Mouse (Mus musculus) neural tube, embryonic 10.5 days (tissue): ENCODE data around the gene Dppa5a.
"Not testable (repeated sequence)": the region's sequence is repeated elsewhere in the genome, so short reads cannot be mapped to it uniquely, and the experiment has no call there.

Source experiments
- DNase-seq: peaks from one replicate; pipeline ENCODE4 v3.0.0-alpha.2; 2017; ENCODE audit warnings: low spot score; ENCODE audit errors: extremely low spot score

Dppa5a gene

GRCm38 (mm10) chr9:78365850-78366544, 2.0 kb downstream of the Dppa5a start:
- DNase-seq, result no peak

DNA sequence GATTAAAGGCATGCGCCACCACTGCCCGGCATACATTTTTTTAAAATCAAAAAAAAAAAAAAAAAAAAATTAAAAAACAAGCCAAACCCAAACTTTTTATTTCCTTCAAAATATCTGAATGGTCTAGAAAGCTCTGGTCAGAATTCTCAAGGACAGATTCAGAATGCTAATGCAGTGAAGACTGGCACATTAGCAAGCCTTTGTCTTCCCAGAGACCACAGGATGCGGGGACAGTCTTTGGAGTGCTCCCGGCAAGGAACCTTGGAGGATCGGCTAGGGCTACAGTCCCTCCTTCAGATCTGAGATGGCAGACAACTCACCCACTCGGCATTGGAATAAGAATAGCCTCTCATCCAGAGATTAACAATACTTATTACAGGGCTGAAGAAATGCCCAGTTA, 3.3 kb downstream of the Dppa5a start:
- DNase-seq, result no peak

DNA sequence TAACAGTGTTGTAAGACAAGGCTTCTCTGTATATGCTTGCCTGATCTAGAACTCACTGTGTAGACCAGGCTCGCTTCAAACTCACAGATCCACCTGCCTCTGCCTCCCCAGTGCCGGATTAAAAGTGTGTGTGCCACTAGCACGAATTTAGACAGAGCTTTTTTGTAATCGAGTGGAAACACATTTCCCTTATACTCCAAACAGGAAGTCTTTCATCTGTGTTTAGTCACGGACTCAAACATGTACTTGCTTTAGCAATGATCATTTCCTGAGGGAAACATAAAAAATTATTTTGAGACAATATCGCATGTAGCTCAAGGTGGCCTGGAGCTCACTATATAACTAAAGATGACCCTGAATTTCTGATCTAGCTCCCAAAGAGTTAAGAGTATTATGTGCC, 4.6 kb downstream of the Dppa5a start:
- no peak for DNase-seq

GRCm38 (mm10) chr9:78360484-78360872, 7.5 kb downstream of the Dppa5a start:
- no peak for DNase-seq

DNA sequence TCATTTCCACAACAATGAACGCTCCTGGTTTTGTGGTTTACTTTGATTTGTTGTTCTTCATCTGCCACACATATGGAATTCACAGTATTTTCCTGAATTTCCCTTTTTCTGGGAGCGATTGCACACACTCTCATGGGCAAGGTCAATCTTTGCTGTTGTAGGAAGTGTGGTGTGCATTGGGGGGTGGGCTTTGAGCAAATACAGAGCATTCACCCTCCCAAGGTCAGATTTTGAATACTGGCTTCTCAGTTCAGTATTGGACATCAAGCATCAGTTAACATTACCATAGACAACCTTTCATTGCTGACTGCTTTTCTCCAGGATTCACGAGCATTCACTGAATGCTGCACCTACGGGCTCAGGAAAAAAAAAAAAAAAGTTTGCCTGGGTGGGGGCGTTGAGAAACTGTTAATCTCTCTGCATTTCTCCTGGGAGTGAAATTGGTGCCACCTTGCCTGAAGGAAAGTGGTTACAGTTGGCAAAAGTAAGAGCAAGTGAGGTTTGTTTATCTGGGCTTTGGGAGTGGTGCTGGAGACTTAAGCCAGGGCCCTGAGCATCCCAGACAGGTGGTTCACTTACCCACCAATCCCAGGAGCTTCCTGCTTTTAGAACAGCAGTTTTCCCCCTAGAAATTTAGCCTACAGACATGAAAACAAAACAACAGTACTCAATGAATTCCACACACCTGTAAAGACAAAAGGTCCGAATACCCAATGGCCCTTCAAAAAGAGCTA, 8.1 kb downstream of the Dppa5a start:
- no peak for DNase-seq

DNA sequence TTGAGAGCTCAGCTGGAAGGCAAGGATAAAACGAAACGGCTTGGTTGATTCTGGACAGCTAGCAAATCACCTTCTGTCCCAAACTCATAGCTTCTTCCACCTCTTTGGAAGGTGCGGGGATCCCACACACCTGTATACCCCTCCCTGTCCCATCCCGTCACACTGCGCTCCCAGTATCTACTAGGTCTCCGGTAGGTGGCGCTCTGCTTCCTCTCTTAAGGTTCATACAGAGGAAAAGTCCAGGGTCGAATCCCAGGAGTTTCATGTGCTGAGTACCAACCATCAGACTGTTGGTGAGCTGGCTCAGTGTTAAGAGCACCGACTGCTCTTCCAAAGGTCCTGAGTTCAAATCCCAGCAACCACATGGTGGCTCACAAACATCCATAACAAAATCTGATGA, 9.9 kb downstream of the Dppa5a start:
- DNase-seq, result peak; percentile 62

DNA sequence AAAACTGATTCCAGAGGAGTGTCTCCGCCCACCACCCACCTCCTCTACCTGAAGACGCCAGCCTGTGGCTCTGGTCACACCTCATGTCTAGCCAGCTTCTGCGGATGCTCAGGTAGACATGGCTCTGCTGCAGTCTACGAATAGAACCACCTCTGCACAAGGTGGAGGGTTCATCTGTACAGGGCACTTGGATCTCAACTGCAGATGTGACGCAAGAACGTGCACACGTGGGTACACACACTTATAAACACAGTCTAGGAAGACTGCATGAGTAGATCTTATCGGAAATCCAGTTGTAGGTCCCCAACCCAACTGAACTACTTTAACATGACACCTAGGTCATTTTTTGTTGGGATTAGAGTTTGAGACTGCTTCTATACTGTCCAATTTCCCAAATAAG, 12.4 kb downstream of the Dppa5a start, which contains the start of gene Gsta2:
Gsta2 (minus strand) TSS at position 178 of the 400 bp plus-strand sequence.
- no peak for DNase-seq

DNA sequence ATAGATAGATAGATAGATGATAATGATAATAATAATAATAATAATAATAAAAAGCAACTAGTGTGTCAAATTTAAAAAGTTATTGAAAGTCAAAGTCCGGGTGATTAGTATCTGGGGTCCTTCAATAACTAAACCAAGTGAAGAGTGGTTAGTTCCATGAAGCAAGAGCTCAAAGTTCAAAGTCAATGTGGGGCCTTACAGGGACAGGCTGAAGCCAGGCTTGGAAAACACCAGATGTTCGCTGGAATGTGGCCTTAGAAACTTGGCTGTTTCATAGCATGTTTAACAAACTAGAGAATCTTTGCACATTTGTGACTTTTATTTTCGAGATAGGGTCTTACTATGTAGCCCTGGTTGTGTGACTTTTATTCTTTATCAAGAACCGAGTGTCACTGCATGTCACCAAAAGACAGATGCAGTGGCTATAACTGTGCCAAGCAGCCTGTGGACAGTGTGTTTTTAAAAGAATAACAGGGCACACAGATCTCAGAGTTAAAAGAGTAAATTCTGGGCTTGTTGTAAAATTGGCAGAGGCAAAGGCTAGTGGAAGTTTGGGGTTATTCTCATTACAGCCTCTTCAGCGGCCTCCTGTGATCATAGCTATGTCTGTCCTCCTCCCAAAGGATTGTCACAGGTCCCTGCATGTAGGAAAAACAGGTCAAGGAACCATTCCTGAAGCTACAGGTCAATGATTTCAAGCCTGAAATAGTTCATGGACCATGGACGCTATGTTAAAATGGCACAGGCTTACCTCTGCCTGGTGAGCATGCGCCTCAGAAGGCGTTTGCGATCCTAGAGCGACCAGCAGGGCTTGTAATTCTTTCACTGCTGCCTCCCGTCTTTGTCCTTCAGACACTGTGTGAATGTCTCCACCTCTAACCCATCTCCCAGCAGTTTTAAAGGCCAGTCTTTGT, 13.1 kb downstream of the Dppa5a start:
- DNase-seq, result no peak

DNA sequence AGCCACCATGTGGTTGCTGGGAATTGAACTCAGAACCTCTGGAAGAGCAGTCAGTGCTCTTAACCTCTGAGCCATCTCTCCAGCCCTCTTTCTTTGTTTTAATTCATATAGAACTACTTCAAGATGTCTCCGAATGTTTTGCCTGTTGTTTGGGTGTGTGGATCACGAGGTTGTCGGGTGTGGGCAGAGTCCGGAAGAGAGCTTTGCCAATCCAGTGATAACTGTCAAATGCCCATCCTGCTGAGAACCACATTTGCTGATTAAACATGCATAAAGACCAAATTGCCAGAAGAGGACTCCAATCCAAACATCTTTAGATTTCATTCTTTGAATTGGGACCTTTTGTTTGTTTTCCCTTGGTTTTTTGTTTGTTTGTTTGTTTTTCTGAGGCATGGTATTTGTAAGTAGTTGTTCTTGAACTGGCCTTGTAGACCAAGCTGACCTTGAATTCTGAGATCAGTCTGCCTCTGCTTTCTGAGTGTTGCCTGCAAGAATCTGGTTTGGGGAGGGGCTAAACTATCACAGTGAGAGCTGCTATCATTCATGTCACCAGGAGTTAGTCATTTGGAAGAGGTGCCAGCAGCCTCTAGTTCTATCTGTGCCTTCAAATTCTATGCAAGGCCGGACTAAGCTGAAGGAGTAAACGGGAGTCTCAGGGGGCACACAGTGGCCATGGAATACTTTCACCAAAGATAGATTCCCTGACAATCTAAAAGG, 16.3 kb downstream of the Dppa5a start:
- no peak for DNase-seq

DNA sequence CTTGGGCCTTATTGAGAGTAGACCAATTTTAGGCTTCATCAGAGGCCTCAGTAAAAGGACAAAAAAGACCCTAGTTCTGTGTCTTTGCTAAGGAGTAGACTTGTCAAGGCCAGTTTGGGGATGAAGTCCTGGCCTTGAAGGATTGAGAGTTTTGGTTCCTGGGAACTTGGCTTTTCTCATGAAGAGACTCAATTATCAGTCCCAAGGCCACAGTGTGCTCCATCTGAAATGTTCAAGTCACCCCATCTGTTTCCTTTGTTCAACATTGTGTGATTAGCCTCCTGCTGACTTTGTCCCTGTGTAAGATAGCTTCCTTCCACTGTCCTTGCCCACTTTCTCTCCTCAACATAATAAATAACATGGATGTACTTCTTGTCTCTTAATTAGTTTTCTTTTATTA, 18.0 kb downstream of the Dppa5a start:
- not testable (repeated sequence) for DNase-seq

DNA sequence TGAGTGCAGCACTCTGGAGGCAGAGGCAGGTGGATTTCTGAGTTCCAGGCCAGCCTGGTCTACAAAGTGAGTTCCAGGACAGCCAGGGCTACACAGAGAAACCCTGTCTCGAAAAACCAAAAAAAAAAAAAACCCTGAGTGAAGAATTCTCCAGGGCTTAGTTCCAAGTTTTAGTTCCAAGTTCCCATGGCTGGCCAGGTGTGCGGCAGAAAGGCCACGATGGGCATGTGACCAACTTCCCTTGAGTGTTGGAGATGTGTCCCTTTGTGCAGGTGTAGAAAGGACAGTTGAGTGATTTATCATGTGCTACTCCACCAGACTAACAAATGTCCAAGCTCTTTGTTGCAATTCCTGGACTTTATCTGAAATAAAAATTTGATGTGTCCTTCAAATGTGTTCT, 18.8 kb downstream of the Dppa5a start:
- DNase-seq, result not testable (repeated sequence)

- not testable (repeated sequence) for DNase-seq
Observed at GRCm38 (mm10) chr9:78348206-78349004, 19.6 kb downstream of the Dppa5a start.

GRCm38 (mm10) chr9:78347004-78347403, 21.0 kb downstream of the Dppa5a start:
- DNase-seq, result no peak

DNA sequence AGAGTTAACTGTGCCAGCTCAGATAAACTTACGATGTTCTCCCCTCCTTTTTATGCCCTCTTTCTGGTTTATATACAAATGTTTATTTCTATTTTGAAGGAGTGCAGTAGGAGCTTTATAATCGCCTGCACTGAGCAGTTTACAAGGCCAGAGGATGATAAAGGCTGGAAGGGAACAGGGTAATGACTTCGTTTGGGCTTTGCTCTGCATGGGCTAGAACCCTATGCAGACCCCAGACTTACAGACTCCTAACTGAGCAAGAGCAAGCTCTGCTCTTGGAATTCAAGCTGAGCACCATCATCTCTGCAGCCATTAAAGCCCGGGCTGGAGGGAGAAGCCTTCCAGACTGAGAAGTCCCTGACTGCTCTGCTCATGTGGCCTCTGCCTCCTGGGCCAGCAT, 22.7 kb downstream of the Dppa5a start:
- DNase-seq, result not testable (repeated sequence)

GRCm38 (mm10) chr9:78343055-78343454, 24.9 kb downstream of the Dppa5a start:
- DNase-seq, result not testable (repeated sequence)

- not testable (repeated sequence) for DNase-seq
Observed at GRCm38 (mm10) chr9:78342494-78342893, 25.5 kb downstream of the Dppa5a start.

GRCm38 (mm10) chr9:78340324-78340723, 27.7 kb downstream of the Dppa5a start:
- DNase-seq, result peak; percentile 63

GRCm38 (mm10) chr9:78337050-78337449, 30.9 kb downstream of the Dppa5a start:
- not testable (repeated sequence) for DNase-seq

GRCm38 (mm10) chr9:78327289-78327688, 40.7 kb downstream of the Dppa5a start, which contains the start of gene Omt2b:
Omt2b (plus strand) TSS chr9:78327589.
- DNase-seq, result not testable (repeated sequence)

DNA sequence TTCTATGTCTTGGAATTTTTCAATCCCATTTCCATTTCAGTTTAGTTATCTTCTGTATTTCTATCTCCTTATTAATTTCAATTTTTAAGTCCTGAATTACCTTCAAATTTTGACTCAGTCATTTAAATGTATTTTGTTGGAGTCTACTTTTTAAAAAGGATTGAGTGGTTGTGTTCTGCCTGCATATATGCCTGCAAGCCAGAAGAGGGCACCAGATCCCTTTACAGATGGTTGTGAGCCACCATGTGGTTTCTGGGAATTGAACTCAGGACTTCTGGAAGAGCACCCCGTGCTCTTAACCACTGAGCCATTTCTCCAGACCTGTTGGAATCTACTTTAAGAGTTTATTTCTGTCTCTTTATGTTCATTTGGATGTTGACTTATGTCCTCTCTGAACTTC, 48.5 kb downstream of the Dppa5a start:
- no peak for DNase-seq
